Mouse (Mus musculus) limb, embryonic 15.5 days (tissue): ENCODE results near the gene Creg1. TPM values are rescaled to one million over a fixed set of nuclear protein-coding genes. Genes with fewer than 3 reads are reported as not detected.
"Not testable (repeated sequence)": the region's sequence is repeated elsewhere in the genome, so short reads cannot be mapped to it uniquely, and the experiment has no call there.

Experiments used
- ATAC-seq: fragments of 200-750 bp; cut with Nextera tagmentation; 2 replicates; pipeline ENCODE4 v1.8.0; 2017; ENCODE audit warnings: low read depth, moderate TSS enrichment; ENCODE audit not compliant: insufficient number of reproducible peaks, low FRiP score, low TSS enrichment
- H3K27ac ChIP-seq: fragments of 300-500 bp; sonication (generic); 2 replicates; pipeline ENCODE4 v1.5.1; 2015; ENCODE audit warnings: moderate library complexity, mild to moderate bottlenecking, inconsistent platforms
- H3K27me3 ChIP-seq: fragments of 300-500 bp; sonication (generic); 2 replicates; pipeline ENCODE4 v1.6.1; 2015; ENCODE audit warnings: inconsistent platforms
- H3K36me3 ChIP-seq: fragments of 300-500 bp; sonication (generic); 2 replicates; pipeline ENCODE4 v1.6.1; 2015; ENCODE audit warnings: inconsistent platforms
- H3K4me1 ChIP-seq: fragments of 300-500 bp; sonication (generic); 2 replicates; pipeline ENCODE4 v1.6.1; 2015; ENCODE audit warnings: inconsistent platforms
- H3K4me2 ChIP-seq: fragments of 300-500 bp; sonication (generic); 2 replicates; pipeline ENCODE4 v1.6.1; 2015; ENCODE audit warnings: mild to moderate bottlenecking, inconsistent platforms
- H3K4me3 ChIP-seq: fragments of 300-500 bp; sonication (generic); 2 replicates; pipeline ENCODE4 v1.5.1; 2015; ENCODE audit warnings: mild to moderate bottlenecking, inconsistent platforms
- H3K9ac ChIP-seq: fragments of 300-500 bp; sonication (generic); 2 replicates; pipeline ENCODE4 v1.6.1; 2015; ENCODE audit warnings: inconsistent platforms
- H3K9me3 ChIP-seq: fragments of 300-500 bp; sonication (generic); 2 replicates; pipeline ENCODE4 v1.6.1; 2016; ENCODE audit warnings: inconsistent platforms
- WGBS: fragments of 180-500 bp; shearing (Covaris S2); methylation state at CpG from one replicate; pipeline ENCODE4 v1.1.7; 2015; 5-methylcytosine and 5-hydroxymethylcytosine counted together
- polyA plus RNA-seq: library from polyadenylated mRNA; unstranded; fragments of >200 nt; fragmentation: Nextera tagmentation; extraction: Ambion mirVana; gene quantifications from 2 replicates; pipeline ENCODE4 v1.2.1, GENCODE M21; 2015

The Creg1 gene
- polyA plus RNA-seq, 1 experiment from 2014 or later = 66.9 TPM

- no peaks in the 10 kb centered on the region for H3K4me1 ChIP-seq
- no peaks in the 10 kb centered on the region for H3K9me3 ChIP-seq
- no peaks in the 10 kb centered on the region for H3K36me3 ChIP-seq
- H3K27ac ChIP-seq = no peak overlapping the region
- H3K4me2 ChIP-seq = no peak overlapping the region
- H3K27me3 ChIP-seq = no peaks in the 10 kb centered on the region
- no peak for ATAC-seq
- WGBS = 20% methylated on average over 4 of the region's 4 CpGs
- no peak overlapping the region for H3K9ac ChIP-seq
- no peak overlapping the region for H3K4me3 ChIP-seq
These were observed 8.4 kb upstream of the Creg1 start for GRCm38 (mm10) chr1:165755194-165755593.

- Histone ChIP-seq H3K27me3 (0 out of 2 replicates have a peak, but pooled peaks cover 13% of the 10 kb centered on the region), H3K36me3 (no peaks in the 10 kb centered on the region), H3K9me3 (no peaks in the 10 kb centered on the region), H3K4me3 (no peak overlapping the region), H3K4me2 (no peak overlapping the region), H3K4me1 (peaks cover 17% of the 10 kb centered on the region), H3K9ac (no peak overlapping the region), H3K27ac (no peak overlapping the region)
- no peak for ATAC-seq
- 79% methylated on average over 3 of the region's 3 CpGs for WGBS
These were observed 1.8 kb upstream of the Creg1 start for GRCm38 (mm10) chr1:165761522-165762305.

GRCm38 (mm10) chr1:165762498-165762897, 1.0 kb upstream of the Creg1 start:
- peaks cover 17% of the 10 kb centered on the region for H3K4me1 ChIP-seq
- H3K27ac ChIP-seq, H3K4me2 ChIP-seq, H3K9me3 ChIP-seq, ATAC-seq, H3K9ac ChIP-seq, H3K36me3 ChIP-seq, H3K4me3 ChIP-seq: not testable (repeated sequence)
- 0 out of 2 replicates have a peak, but pooled peaks cover 13% of the 10 kb centered on the region for H3K27me3 ChIP-seq
- 68% methylated on average over 2 of the region's 2 CpGs for WGBS

- Histone ChIP-seq H3K4me1 (peaks cover 17% of the 10 kb centered on the region), H3K36me3 (no peaks in the 10 kb centered on the region), H3K9ac (no peak overlapping the region), H3K4me2 (peak overlapping the region; percentile 90), H3K27ac (no peak overlapping the region), H3K27me3 (0 out of 2 replicates have a peak, but pooled peaks cover 13% of the 10 kb centered on the region), H3K4me3 (peak overlapping the region; percentile 83), H3K9me3 (no peaks in the 10 kb centered on the region)
- peak; percentile 25; the same call in 1 of the 2 replicates for ATAC-seq
- 24% methylated on average over 14 of the region's 14 CpGs for WGBS
These were observed 472 bp upstream of the Creg1 start for GRCm38 (mm10) chr1:165762914-165763634.

GRCm38 (mm10) chr1:165764571-165764970, 1.0 kb downstream of the Creg1 start:
- Histone ChIP-seq H3K9me3 (no peaks in the 10 kb centered on the region), H3K9ac (peak overlapping the region; percentile 63; the same call in 1 of the 2 replicates), H3K27ac (no peak overlapping the region), H3K4me2 (peak overlapping the region; percentile 90), H3K36me3 (no peaks in the 10 kb centered on the region), H3K4me3 (peak overlapping the region; percentile 83), H3K4me1 (peaks cover 17% of the 10 kb centered on the region), H3K27me3 (0 out of 2 replicates have a peak, but pooled peaks cover 13% of the 10 kb centered on the region)
- WGBS = 37% methylated on average over 9 of the region's 9 CpGs
- ATAC-seq = no peak

GRCm38 (mm10) chr1:165765041-165765440, 1.5 kb downstream of the Creg1 start:
- no peak for ATAC-seq
- Histone ChIP-seq H3K9me3 (no peaks in the 10 kb centered on the region), H3K36me3 (0 out of 2 replicates have a peak, but pooled peaks cover under 1% of the 10 kb centered on the region), H3K27ac (no peak overlapping the region), H3K27me3 (0 out of 2 replicates have a peak, but pooled peaks cover 13% of the 10 kb centered on the region), H3K4me1 (peaks cover 17% of the 10 kb centered on the region), H3K9ac (no peak overlapping the region), H3K4me3 (0 out of 2 replicates have a peak overlapping the region, but pooled peaks have one; percentile 83), H3K4me2 (no peak overlapping the region)
- 78% methylated on average over 11 of the region's 11 CpGs for WGBS

GRCm38 (mm10) chr1:165765651-165766294, 2.2 kb downstream of the Creg1 start:
- no peak overlapping the region for H3K27ac ChIP-seq
- 81% methylated on average over 17 of the region's 17 CpGs for WGBS

GRCm38 (mm10) chr1:165766295-165766890, 2.8 kb downstream of the Creg1 start:
- ATAC-seq = no peak
- Histone ChIP-seq H3K4me1 (peaks cover 21% of the 10 kb centered on the region), H3K27ac (no peak overlapping the region), H3K4me2 (no peak overlapping the region), H3K9me3 (no peaks in the 10 kb centered on the region), H3K36me3 (0 out of 2 replicates have a peak, but pooled peaks cover 3% of the 10 kb centered on the region), H3K9ac (no peak overlapping the region), H3K4me3 (no peak overlapping the region), H3K27me3 (0 out of 2 replicates have a peak, but pooled peaks cover 13% of the 10 kb centered on the region)
- 90% methylated on average over 7 of the region's 7 CpGs for WGBS

More at GRCm38 (mm10) chr1:165765651-165766294, 2.2 kb downstream of the Creg1 start:
- 0 out of 2 replicates have a peak, but pooled peaks cover 13% of the 10 kb centered on the region for H3K27me3 ChIP-seq
- H3K4me2 ChIP-seq = no peak overlapping the region
- H3K36me3 ChIP-seq = 0 out of 2 replicates have a peak, but pooled peaks cover 3% of the 10 kb centered on the region
- H3K4me3 ChIP-seq = no peak overlapping the region
- H3K9me3 ChIP-seq = no peaks in the 10 kb centered on the region
- ATAC-seq = no peak
- no peak overlapping the region for H3K9ac ChIP-seq
- H3K4me1 ChIP-seq = peaks cover 17% of the 10 kb centered on the region

- Histone ChIP-seq H3K4me3 (no peak overlapping the region), H3K36me3 (0 out of 2 replicates have a peak, but pooled peaks cover 3% of the 10 kb centered on the region), H3K9me3 (no peaks in the 10 kb centered on the region), H3K4me1 (peaks cover 19% of the 10 kb centered on the region), H3K4me2 (no peak overlapping the region), H3K27ac (no peak overlapping the region), H3K9ac (no peak overlapping the region), H3K27me3 (0 out of 2 replicates have a peak, but pooled peaks cover 13% of the 10 kb centered on the region)
- no peak for ATAC-seq
- WGBS = 73% methylated on average over 9 of the region's 9 CpGs
These were observed 5.5 kb downstream of the Creg1 start for GRCm38 (mm10) chr1:165768894-165769512.

- Histone ChIP-seq H3K27ac (no peak overlapping the region), H3K9ac (no peak overlapping the region), H3K9me3 (no peaks in the 10 kb centered on the region), H3K36me3 (peaks cover 3% of the 10 kb centered on the region; the same call in 1 of the 2 replicates), H3K4me1 (peaks cover 7% of the 10 kb centered on the region), H3K4me2 (no peak overlapping the region), H3K27me3 (0 out of 2 replicates have a peak, but pooled peaks cover 7% of the 10 kb centered on the region), H3K4me3 (no peak overlapping the region)
- 77% methylated on average over 10 of the region's 10 CpGs for whole genome bisulfite sequencing
- no peak for ATAC-seq
These were observed 6.7 kb downstream of the Creg1 start for GRCm38 (mm10) chr1:165770181-165770759.
